Mouse (Mus musculus) lung, postnatal 36 days (tissue): ENCODE data around the gene Ntrk2.

Experiments
- DNase-seq: peaks from one replicate; pipeline ENCODE4 v3.0.0; 2022; ENCODE audit warnings: mixed read lengths

The Ntrk2 gene

DNA sequence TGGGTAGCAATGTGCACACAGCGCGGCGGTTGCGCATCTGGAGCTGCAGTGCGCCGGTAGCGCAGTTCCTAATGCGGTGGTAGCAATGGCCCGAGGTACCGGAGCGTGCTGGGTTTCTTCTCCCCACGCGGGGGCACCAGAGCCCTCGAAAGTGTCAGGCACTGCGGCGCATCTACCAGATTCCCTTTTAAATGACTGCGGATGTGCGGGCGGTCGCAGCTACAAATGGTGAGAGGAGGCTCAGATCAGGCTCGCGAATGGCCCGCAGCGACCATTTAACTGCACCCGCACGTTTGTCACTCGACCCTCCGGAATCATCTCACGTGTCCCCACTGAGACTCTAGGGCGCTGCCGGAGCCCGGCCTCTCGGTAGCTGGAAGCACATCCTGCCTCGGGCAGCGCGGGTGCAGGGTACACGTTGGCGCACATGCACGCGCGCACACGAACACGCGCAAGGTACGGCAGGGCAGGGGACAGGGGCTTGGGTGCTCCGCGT is at the start of gene Ntrk2:
TSS of gene Ntrk2 (plus strand) at position 173 of the 496 bp plus-strand sequence.
- peak; percentile 78 for DNase-seq

DNA sequence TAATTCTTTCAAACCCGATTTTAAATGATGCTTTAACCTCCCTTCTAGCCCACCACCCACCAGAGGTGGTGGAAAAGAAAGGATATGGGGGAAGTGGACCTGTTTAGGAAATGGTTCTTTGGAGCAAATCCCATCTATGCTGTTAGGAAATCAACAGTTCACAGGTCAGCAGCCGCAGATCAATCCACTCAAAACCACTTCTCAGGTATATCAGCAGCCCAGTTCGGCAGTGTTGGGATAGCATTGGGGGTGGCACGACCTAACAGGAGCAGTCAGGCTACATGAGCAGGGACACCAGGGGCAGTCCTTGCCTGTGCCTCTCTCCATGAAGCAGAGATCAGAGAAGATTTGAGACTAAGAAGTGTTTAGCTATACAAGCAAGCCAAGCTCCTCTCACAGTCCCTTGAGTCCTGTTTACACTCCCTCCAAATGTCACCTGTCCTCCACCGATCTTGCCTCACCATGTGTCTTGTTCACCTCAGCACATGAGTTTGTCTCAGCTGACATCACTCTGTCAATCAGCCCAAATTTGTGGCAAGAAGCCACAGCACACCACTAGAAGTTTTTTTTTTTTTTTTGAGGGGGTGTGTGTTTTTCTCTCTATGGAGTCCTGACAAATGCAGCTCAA is 45.3 kb upstream of the Ntrk2 start:
- no peak for DNase-seq

DNA sequence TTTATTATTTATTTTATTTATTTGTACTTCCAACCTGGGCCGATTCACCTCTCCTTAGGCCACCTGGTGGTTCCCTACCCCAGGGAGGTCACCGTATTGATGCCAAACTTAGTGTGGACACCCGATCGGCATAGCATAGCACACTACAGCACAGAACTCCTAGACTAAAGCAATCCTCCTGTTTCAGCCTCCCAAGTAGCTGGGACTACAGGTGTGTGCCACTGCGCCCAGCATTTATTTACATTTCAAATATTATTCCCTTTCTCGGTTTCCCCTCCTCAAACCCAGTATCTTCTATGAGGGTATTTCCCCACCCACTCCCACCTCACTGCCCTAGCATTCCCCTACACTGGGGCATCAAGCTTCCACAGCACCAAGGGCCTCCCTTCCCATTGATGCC is 38.1 kb upstream of the Ntrk2 start:
- DNase-seq, result no peak

GRCm38 (mm10) chr13:58769438-58769837 is 36.9 kb upstream of the Ntrk2 start:
- no peak for DNase-seq

DNA sequence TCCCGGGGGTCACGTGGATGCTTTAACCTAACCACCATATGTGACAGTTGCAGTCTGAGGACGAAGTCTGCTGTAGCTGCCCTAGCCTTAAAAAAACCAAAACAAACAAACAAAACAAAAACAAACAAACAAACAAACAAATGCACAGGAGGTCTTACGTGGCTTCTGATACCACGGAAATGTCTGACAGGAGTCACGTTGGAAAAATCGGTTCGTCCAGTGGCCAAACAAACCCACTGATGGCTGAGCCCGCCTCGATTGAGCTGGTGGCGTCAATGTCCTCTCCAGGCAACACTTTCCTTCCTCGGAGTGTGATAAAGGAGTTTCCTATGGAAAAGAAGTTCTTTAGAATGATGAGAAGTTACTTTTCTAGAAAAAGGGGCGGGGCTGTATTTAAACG is 27.1 kb upstream of the Ntrk2 start:
- no peak for DNase-seq

- no peak for DNase-seq
These were observed 19.9 kb upstream of the Ntrk2 start for GRCm38 (mm10) chr13:58786476-58786875.

- DNase-seq, result no peak
These were observed 15.6 kb upstream of the Ntrk2 start for GRCm38 (mm10) chr13:58790741-58791140.

DNA sequence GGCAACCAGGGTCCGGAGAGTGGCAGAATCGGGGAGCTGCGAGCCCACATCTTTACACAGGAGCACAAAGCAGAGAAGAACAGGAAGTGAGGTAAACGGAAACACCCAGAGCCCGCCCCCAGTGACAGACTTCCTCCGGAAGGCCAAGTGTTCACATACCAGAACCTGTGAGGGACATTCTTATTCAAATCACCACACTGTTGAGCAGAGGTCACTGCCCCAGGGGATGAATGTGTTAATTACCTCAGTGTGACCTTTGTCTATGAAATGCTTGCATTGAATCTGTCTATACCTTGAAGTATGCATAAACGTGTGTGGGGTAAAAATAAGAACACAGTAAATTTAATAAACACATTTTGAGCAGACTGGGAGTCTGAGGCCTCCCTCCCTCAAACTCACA is 9.0 kb upstream of the Ntrk2 start:
- DNase-seq, result no peak

- no peak for DNase-seq
These were observed 5.1 kb upstream of the Ntrk2 start for GRCm38 (mm10) chr13:58801291-58801690.

GRCm38 (mm10) chr13:58803882-58804281 is 2.5 kb upstream of the Ntrk2 start:
- no peak for DNase-seq

DNA sequence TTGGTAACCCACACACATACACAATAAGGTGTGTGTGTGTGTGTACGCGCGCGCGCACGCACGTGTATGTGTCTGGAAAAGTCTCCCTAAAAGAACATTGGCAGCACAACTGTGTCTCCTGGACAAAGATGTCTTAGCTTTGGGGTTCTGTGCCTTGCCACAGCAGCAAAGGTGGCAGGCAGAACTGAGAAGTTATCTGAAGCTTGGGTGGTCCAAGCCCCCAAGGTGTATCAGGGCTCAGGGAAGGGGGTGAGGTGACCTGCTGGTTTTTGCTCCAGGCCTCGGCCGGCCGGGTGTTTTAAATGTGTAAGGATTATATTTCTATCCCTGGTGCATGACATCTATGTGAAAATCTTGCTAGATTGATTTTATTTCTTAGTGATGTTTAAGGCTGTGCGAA is 536 bp upstream of the Ntrk2 start:
- no peak for DNase-seq

DNA sequence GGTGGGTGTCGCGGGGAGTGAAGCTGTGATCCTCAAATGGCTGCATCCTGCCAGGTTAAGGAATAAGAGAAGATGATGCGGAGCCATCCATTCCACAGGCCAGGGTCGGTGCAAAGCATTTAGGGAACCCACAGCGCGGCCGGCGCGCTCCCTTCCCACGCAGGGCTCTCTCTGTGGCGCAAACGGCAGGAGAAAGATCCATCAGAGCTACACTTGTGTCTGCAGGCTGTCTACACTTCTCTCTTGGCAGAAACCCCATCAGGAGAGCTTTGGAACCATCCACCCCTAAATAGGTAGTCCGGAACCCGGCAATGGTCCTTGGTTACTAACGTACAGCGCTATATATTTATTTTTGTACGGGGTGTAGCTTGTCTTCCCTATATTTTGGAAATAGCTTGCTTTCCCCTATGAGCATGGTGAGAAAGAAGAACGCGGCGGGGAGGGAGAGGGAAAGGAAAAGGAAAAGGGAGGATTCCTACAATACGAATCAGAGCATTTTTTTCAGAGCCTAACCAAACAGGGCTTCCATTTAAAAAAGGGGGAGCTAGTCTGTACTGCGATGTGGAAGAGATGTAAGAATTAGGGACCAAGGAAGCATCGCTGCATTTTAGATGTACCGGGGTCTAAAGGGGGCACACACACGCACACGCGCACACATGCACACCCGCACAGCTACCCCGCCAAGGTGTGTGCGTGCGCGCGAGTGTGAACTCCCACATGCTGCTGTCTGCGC is 693 bp downstream of the Ntrk2 start:
- peak; percentile 1 for DNase-seq

DNA sequence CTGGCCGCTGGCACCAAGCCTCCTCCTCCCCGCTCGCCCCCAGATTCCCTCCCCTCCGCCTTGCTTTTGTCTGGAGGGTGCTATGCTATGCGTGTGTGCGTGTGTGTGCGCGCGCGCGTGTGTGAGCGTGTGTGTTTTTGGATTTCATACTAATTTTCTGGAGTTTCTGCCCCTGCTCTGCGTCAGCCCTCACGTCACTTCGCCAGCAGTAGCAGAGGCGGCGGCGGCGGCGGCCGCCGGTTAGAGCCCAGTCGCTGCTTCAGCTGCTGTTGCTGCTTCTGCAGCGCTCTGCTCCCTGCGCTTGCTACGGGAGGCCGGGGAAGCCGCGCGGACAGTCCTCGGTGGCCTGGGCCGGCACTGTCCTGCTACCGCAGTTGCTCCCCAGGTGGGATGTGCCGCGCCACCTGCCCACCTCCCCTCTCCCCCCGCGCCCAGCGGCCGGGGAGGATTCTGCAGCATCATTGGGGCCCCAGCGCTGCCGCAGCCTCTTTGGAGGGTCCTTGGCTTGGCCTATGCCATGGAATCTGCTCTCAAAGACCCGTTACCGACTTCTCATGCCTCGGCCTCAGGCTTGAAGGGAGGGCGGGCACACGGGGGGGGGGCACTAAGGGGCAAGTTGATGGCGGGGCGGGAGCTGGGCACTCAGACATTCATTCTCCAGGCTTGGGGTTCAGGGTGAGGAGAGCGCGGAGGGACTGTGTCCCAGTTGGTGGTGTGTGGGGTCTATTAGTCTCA is 1.4 kb downstream of the Ntrk2 start:
- DNase-seq, result no peak

DNA sequence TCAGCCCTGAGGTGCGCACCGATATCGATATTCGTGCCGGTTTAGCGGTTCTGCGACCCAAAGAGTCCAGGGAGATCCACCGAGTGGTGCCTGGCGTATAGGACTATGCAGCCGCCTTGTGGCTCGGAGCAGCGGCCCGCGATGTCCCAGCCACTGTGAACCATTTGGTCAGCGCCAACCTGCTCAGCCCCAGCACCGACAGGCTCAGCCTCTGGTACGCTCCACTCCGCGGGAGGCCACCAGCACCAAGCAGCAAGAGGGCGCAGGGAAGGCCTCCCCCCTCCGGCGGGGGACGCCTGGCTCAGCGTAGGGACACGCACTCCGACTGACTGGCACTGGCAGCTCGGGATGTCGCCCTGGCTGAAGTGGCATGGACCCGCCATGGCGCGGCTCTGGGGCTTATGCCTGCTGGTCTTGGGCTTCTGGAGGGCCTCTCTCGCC is 2.0 kb downstream of the Ntrk2 start:
- peak; percentile 9 for DNase-seq

- DNase-seq, result no peak
These were observed 3.6 kb downstream of the Ntrk2 start for GRCm38 (mm10) chr13:58809930-58810329.

- DNase-seq, result no peak
These were observed 18.4 kb downstream of the Ntrk2 start for GRCm38 (mm10) chr13:58824752-58825151.

DNA sequence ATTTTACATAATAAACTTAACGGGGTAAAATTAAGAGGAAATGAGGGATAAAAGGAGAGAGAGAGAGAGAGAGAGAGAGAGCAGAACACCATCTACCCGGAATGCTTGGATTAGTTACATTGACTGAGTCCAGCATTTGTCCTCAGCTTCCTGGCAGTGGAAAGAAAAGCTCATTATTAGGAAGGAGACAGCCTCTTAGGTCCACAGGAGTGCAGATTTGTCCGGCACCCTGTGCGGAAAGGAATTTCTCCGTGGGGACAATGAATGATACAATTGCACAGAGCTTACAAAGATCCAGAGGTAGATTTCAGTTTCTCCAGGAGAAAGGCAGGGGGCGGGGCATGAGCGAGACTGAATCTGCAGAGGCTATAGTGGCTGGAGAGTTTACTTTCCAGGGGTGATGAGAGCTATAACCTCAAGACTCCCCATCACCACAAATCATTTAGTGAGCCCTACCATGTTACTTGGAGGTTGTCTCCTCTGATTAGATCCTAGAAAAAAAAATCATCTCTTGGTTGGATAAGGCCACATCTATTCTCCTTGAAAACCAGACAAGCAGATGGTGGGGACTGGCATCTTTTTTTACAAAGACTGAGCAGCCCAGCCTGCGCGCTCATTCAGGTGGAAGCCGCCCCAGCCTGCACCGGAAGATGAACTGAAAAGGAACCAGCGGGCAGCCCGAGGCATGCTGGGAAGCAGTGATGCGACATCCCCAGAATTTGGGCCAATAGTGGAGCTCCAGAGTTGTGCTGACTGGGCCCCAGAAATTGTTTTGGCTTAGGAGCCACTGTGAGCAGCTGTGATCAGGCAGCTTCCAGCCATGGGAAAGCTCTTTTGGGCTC is 20.2 kb downstream of the Ntrk2 start:
- no peak for DNase-seq

GRCm38 (mm10) chr13:58831999-58832398 is 25.6 kb downstream of the Ntrk2 start:
- no peak for DNase-seq

DNA sequence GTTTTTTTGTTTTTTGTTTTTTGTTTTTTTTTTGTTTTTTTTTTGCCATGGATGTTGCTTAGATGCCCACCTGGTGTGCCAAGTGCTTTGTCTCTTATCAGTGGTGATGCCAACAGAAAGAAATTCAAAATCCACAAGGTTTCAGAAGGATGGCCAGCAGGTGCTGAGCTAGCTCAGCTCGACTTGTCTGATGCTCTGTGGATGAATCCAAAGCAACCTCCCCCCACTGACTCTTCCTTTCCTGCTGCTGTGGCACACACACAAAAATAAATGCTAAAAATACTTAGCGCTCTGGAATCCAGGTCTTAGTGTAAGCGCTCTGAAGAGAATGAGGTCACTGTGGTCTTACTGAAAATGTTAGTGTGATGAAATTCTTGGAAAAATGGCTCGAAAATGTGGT is 28.4 kb downstream of the Ntrk2 start:
- DNase-seq, result peak; percentile 7

- DNase-seq, result no peak
These were observed 30.5 kb downstream of the Ntrk2 start for GRCm38 (mm10) chr13:58836891-58837290.

- peak; percentile 20 for DNase-seq
These were observed 31.7 kb downstream of the Ntrk2 start for GRCm38 (mm10) chr13:58838110-58838509.

GRCm38 (mm10) chr13:58840731-58841359 is 34.5 kb downstream of the Ntrk2 start:
- peak; percentile 25 for DNase-seq
